Mouse (Mus musculus) megakaryocyte, embryonic 14.5 days (primary cell): Measurements from ENCODE around the gene Zmym2. TPM values are rescaled to one million over a fixed set of nuclear protein-coding genes. Genes with fewer than 3 reads are reported as not detected.

Source experiments
- H3K27me3 ChIP-seq: replicated peaks from 2 replicates; pipeline ENCODE3; 2012; ENCODE audit warnings: inconsistent platforms
- H3K36me3 ChIP-seq: replicated peaks from 2 replicates; pipeline ENCODE3; 2012; ENCODE audit warnings: low read length, inconsistent platforms, mixed read lengths
- H3K4me1 ChIP-seq: 2 replicates; pipeline ENCODE4 v1.6.1; 2012; ENCODE audit warnings: inconsistent platforms
- H3K4me3 ChIP-seq: replicated peaks from 2 replicates; pipeline ENCODE3; 2012; ENCODE audit warnings: moderate library complexity, mild to moderate bottlenecking, inconsistent platforms
- H3K9me3 ChIP-seq: 2 replicates; pipeline ENCODE4 v1.6.1; 2012; ENCODE audit warnings: inconsistent platforms
- FLI1 ChIP-seq: IDR thresholded peaks from 2 replicates; pipeline ENCODE4 v1.6.1; 2012; ENCODE audit warnings: low read length, inconsistent platforms, mixed read lengths
- GATA1 ChIP-seq: IDR thresholded peaks from 3 replicates; pipeline ENCODE4 v1.6.1; 2012; ENCODE audit warnings: mixed read lengths, low read length, inconsistent platforms, borderline replicate concordance
- polyA plus RNA-seq: library from polyadenylated mRNA; stranded (reverse); fragments of >175 nt; gene quantifications from 2 replicates; pipeline ENCODE4 v1.2.3, GENCODE M21; 2012; ENCODE audit warnings: low replicate concordance; ENCODE audit not compliant: insufficient read depth

The Zmym2 gene
- polyA plus RNA-seq, 1 experiment = 1.2 TPM

- TF ChIP-seq FLI1 (no peak), GATA1 (no peak)
- Histone ChIP-seq H3K9me3 (no peaks in the 10 kb centered on the region), H3K4me1 (no peaks in the 10 kb centered on the region), H3K36me3 (no peaks in the 10 kb centered on the region), H3K4me3 (no peak overlapping the region), H3K27me3 (no peaks in the 10 kb centered on the region)
These were observed 102.2 kb downstream of the Zmym2 start for GRCm38 (mm10) chr14:56988621-56989020.

Other genes with a start within 250 kb of the Zmym2 start
- gene Mphosph8, start 218.4 kb upstream of the Zmym2 start, polyA plus RNA-seq = 1.9 and 5.5 TPM in 2 replicates
- 1.7 and 4.4 TPM in 2 replicates for gene Pspc1, start 108.3 kb upstream of the Zmym2 start, polyA plus RNA-seq
- 0.67 and 1.5 TPM in 2 replicates for gene Zmym5, start 74.9 kb upstream of the Zmym2 start, polyA plus RNA-seq
- not detected in 2 replicates for gene Gja3, start 171.4 kb downstream of the Zmym2 start, polyA plus RNA-seq
- gene Gjb2, start 218.0 kb downstream of the Zmym2 start, polyA plus RNA-seq = not detected in 2 replicates
- not detected in 2 replicates for gene Gm4491, start 229.2 kb downstream of the Zmym2 start, polyA plus RNA-seq
- not detected in 2 replicates for gene Gjb6, start 247.0 kb downstream of the Zmym2 start, polyA plus RNA-seq